Mouse (Mus musculus) intestine, postnatal 0 days (tissue): ENCODE measurements around the gene Nr5a2. TPM values are rescaled to one million over a fixed set of nuclear protein-coding genes. Genes with fewer than 3 reads are reported as not detected.

Experiments used
- ATAC-seq: fragments of 200-750 bp; cut with Nextera tagmentation; 2 replicates; pipeline ENCODE4 v1.8.0; 2017; ENCODE audit warnings: mild to moderate bottlenecking, moderate TSS enrichment, moderate library complexity
- H3K27ac ChIP-seq: fragments of 300-500 bp; sonication (generic); 2 replicates; pipeline ENCODE4 v1.5.1; 2014; ENCODE audit warnings: mild to moderate bottlenecking, low read depth, low read length, moderate library complexity
- H3K27me3 ChIP-seq: fragments of 300-500 bp; sonication (generic); replicated peaks from 2 replicates; pipeline ENCODE4 v1.6.1; 2014; ENCODE audit warnings: low read length, mixed read lengths; ENCODE audit not compliant: control insufficient read depth, insufficient read depth
- H3K36me3 ChIP-seq: fragments of 300-500 bp; sonication (generic); 2 replicates; pipeline ENCODE4 v1.6.1; 2014; ENCODE audit warnings: mild to moderate bottlenecking, moderate library complexity; ENCODE audit not compliant: control insufficient read depth, insufficient read depth
- H3K4me1 ChIP-seq: fragments of 300-500 bp; sonication (generic); replicated peaks from 2 replicates; pipeline ENCODE4 v1.6.1; 2014; ENCODE audit warnings: antibody characterized with exemption, low read length, mixed read lengths; ENCODE audit not compliant: control insufficient read depth, insufficient read depth
- H3K4me2 ChIP-seq: fragments of 300-500 bp; sonication (generic); replicated peaks from 2 replicates; pipeline ENCODE4 v1.6.1; 2014; ENCODE audit warnings: low read depth, mild to moderate bottlenecking, moderate library complexity
- H3K4me3 ChIP-seq: fragments of 300-500 bp; sonication (generic); 2 replicates; pipeline ENCODE4 v1.5.1; 2014; ENCODE audit warnings: low read depth, low read length
- H3K9ac ChIP-seq: fragments of 300-500 bp; sonication (generic); 2 replicates; pipeline ENCODE4 v1.6.1; 2014; ENCODE audit warnings: mild to moderate bottlenecking, low read depth, low read length
- H3K9me3 ChIP-seq: fragments of 300-500 bp; sonication (generic); 2 replicates; pipeline ENCODE4 v1.6.1; 2016; ENCODE audit warnings: mixed run types; ENCODE audit not compliant: control insufficient read depth
- CTCF ChIP-seq: sonication (generic); IDR thresholded peaks from 2 replicates; pipeline ENCODE4 v1.5.1; 2016; ENCODE audit warnings: low read depth, mild to moderate bottlenecking, control low read depth, antibody characterized with exemption, moderate library complexity
- WGBS: fragments of 180-500 bp; shearing (Covaris S2); extraction: QIAGEN DNeasy Blood & Tissue Kit; methylation state at CpG from one replicate; pipeline ENCODE4 v1.1.7; 2014; 5-methylcytosine and 5-hydroxymethylcytosine counted together
- polyA plus RNA-seq: library from polyadenylated mRNA; unstranded; fragments of >200 nt; fragmentation: Nextera tagmentation; extraction: Ambion mirVana; gene quantifications from 2 replicates; pipeline ENCODE4 v1.2.1, GENCODE M21; 2015

Nr5a2 gene
- polyA plus RNA-seq, 1 experiment from 2014 or later: 3.9 TPM

DNA sequence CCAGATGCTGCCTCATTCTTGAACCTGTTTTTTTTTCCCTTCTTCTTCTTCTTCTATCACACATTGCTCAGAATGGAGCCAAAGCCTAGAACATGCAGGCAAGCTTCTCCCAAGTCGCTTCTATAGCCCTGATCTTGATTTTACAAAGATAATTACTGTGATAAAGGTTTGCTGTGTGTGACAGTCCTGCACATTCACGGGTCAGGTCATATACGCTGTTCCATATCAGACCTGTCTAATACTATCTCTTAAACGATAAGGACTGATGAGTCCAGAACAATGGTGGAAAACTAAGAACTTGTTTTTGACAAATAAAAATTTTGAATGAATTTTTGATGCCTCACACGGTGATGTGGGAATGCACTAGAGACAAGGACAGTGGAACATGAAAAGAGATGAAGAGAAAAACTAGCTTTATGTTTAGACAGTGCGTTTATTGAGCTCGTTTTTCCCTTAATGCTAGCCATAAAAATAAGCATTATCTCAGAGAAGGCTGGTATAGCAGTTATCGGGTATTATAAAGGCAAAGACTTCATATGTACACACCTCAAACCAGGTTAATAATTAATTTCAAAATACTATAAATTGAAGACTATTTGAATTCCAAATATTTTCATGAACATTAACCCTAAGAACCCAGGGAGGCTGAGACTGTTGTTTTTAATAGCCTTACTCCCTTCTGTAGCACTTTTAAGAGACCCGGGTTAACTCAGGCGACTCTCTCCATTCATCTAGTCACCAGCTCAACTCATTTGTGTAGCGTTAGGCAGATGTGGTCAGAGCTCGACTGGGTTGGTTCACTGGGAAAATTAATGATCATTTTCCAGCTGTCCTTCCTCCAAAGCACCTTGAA, 49.3 kb downstream of the Nr5a2 start:
- TF ChIP-seq CTCF: no peak
- peaks cover 5% of the 10 kb centered on the region; the same call in 1 of the 2 replicates for H3K4me1 ChIP-seq
- no peak overlapping the region for H3K9ac ChIP-seq
- H3K27ac ChIP-seq: peak overlapping the region; percentile 28; the same call in 1 of the 2 replicates
- peak overlapping the region; percentile 20 for H3K4me3 ChIP-seq
- no peaks in the 10 kb centered on the region for H3K36me3 ChIP-seq
- no peaks in the 10 kb centered on the region for H3K9me3 ChIP-seq
- no peaks in the 10 kb centered on the region for H3K27me3 ChIP-seq
- 33% methylated on average over 12 of the region's 12 CpGs for WGBS
- peak; percentile 82 for ATAC-seq
- H3K4me2 ChIP-seq: peak overlapping the region; percentile 57

GRCm38 (mm10) chr1:136910144-136910543, 50.1 kb downstream of the Nr5a2 start:
- peak overlapping the region; percentile 20; the same call in 1 of the 2 replicates for H3K4me3 ChIP-seq
- H3K9me3 ChIP-seq: no peaks in the 10 kb centered on the region
- peak; percentile 22; the same call in 1 of the 2 replicates for ATAC-seq

DNA sequence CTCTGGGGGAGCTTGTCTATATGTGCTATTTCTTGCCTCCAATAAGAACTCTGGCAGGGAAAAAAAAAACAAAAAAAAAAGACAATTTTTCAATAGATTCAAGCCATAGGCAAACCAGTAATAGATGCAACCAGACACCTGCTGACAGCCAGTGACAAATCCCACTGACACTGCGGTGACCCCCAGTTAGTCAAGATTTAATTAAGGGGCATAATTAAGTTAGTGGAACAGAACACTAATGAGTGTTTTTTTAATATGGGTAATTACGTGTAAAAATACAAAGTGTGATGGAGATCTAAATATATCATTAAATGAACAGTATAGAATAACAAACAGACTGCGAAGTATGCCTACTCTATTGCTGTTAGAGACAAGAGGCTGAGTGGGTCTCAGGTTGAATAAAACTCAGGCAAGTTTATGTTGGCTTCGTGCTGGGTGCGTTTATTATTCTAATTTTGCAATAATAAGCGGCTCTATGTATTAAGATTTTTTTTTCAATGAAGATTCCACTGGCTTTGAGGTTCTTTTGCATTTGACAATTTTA, 50.7 kb downstream of the Nr5a2 start:
- Histone ChIP-seq H3K4me1 (peaks cover 5% of the 10 kb centered on the region; the same call in 1 of the 2 replicates), H3K27me3 (no peaks in the 10 kb centered on the region), H3K9ac (no peak overlapping the region), H3K4me2 (no peak overlapping the region), H3K27ac (no peak overlapping the region), H3K36me3 (no peaks in the 10 kb centered on the region), H3K9me3 (no peaks in the 10 kb centered on the region), H3K4me3 (no peak overlapping the region)
- WGBS: 91% methylated on average over 6 of the region's 6 CpGs
- no peak for TF ChIP-seq CTCF
- ATAC-seq: no peak

More at GRCm38 (mm10) chr1:136910144-136910543, 50.1 kb downstream of the Nr5a2 start:
- H3K36me3 ChIP-seq: no peaks in the 10 kb centered on the region
- H3K4me2 ChIP-seq: peak overlapping the region; percentile 57
- 45% methylated on average over 12 of the region's 12 CpGs for WGBS
- no peak for TF ChIP-seq CTCF
- H3K4me1 ChIP-seq: peaks cover 5% of the 10 kb centered on the region; the same call in 1 of the 2 replicates
- no peak overlapping the region for H3K9ac ChIP-seq
- no peak overlapping the region for H3K27ac ChIP-seq
- no peaks in the 10 kb centered on the region for H3K27me3 ChIP-seq

- H3K9ac ChIP-seq: no peak overlapping the region
- no peaks in the 10 kb centered on the region for H3K27me3 ChIP-seq
- no peak for ATAC-seq
- no peaks in the 10 kb centered on the region for H3K9me3 ChIP-seq
- no peak overlapping the region for H3K27ac ChIP-seq
- no peak overlapping the region for H3K4me3 ChIP-seq
- WGBS: 71% methylated on average over 4 of the region's 4 CpGs
- peaks cover 18% of the 10 kb centered on the region for H3K4me1 ChIP-seq
- no peak overlapping the region for H3K4me2 ChIP-seq
- no peak for TF ChIP-seq CTCF
- H3K36me3 ChIP-seq: no peaks in the 10 kb centered on the region
These were observed 62.1 kb downstream of the Nr5a2 start for GRCm38 (mm10) chr1:136898130-136898529.

GRCm38 (mm10) chr1:136896351-136896750, 63.9 kb downstream of the Nr5a2 start:
- no peak overlapping the region for H3K4me3 ChIP-seq
- no peak overlapping the region for H3K9ac ChIP-seq
- ATAC-seq: peak; percentile 52
- peak overlapping the region; percentile 37; the same call in 1 of the 2 replicates for H3K4me2 ChIP-seq
- peaks cover 18% of the 10 kb centered on the region for H3K4me1 ChIP-seq
- no peak overlapping the region for H3K27ac ChIP-seq
- H3K36me3 ChIP-seq: no peaks in the 10 kb centered on the region
- no peaks in the 10 kb centered on the region for H3K27me3 ChIP-seq
- WGBS: 10% methylated on average over 6 of the region's 6 CpGs
- TF ChIP-seq CTCF: no peak
- H3K9me3 ChIP-seq: no peaks in the 10 kb centered on the region

- Histone ChIP-seq H3K4me2 (peak overlapping the region; percentile 37), H3K27ac (peak overlapping the region; percentile 17; the same call in 1 of the 2 replicates), H3K4me1 (peaks cover 18% of the 10 kb centered on the region), H3K4me3 (no peak overlapping the region), H3K36me3 (no peaks in the 10 kb centered on the region), H3K9me3 (no peaks in the 10 kb centered on the region), H3K9ac (no peak overlapping the region), H3K27me3 (no peaks in the 10 kb centered on the region)
- no peak; the same call in 1 of the 2 replicates for ATAC-seq
- no peak for TF ChIP-seq CTCF
- WGBS: 35% methylated on average over 8 of the region's 8 CpGs
These were observed 64.4 kb downstream of the Nr5a2 start for GRCm38 (mm10) chr1:136895877-136896276.
